Mouse (Mus musculus) A20 (cell line): ENCODE results near the gene Gm49368.

Experiments used
- DNase-seq: peaks from one replicate; pipeline ENCODE4 v3.0.0-alpha.2; 2011; ENCODE audit warnings: low read depth, low spot score

Gm49368 gene

GRCm38 (mm10) chr7:128056917-128057444 lies 5.5 kb upstream of the Gm49368 start:
- DNase-seq: peak; percentile 72

- DNase-seq: peak; percentile 41
Measured at GRCm38 (mm10) chr7:128057860-128058259, 4.6 kb upstream of the Gm49368 start.

- peak; percentile 91 for DNase-seq
Measured at GRCm38 (mm10) chr7:128058576-128058975, 3.9 kb upstream of the Gm49368 start.

GRCm38 (mm10) chr7:128059091-128059490 lies 3.4 kb upstream of the Gm49368 start:
- no peak for DNase-seq

- DNase-seq: no peak
Measured at GRCm38 (mm10) chr7:128063211-128063781, 813 bp downstream of the Gm49368 start.

- no peak for DNase-seq
Measured at GRCm38 (mm10) chr7:128065547-128065946, 3.1 kb downstream of the Gm49368 start.

GRCm38 (mm10) chr7:128067847-128068246 lies 5.4 kb downstream of the Gm49368 start:
- no peak for DNase-seq

GRCm38 (mm10) chr7:128069844-128070243 lies 7.4 kb downstream of the Gm49368 start:
- peak; percentile 62 for DNase-seq

GRCm38 (mm10) chr7:128071816-128072215 lies 9.3 kb downstream of the Gm49368 start:
- DNase-seq: no peak

- peak; percentile 65 for DNase-seq
Measured at GRCm38 (mm10) chr7:128080012-128080411, 17.5 kb downstream of the Gm49368 start.

- peak; percentile 67 for DNase-seq
Measured at GRCm38 (mm10) chr7:128089141-128089540, 26.7 kb downstream of the Gm49368 start.

GRCm38 (mm10) chr7:128098135-128098534 lies 35.7 kb downstream of the Gm49368 start:
- no peak for DNase-seq

GRCm38 (mm10) chr7:128100742-128101357 lies 38.4 kb downstream of the Gm49368 start:
- no peak for DNase-seq

GRCm38 (mm10) chr7:128105246-128105645 lies 42.8 kb downstream of the Gm49368 start:
- no peak for DNase-seq

GRCm38 (mm10) chr7:128107462-128107861 lies 45.0 kb downstream of the Gm49368 start:
- DNase-seq: no peak

GRCm38 (mm10) chr7:128110314-128110713 lies 47.8 kb downstream of the Gm49368 start:
- no peak for DNase-seq

- DNase-seq: no peak
Measured at GRCm38 (mm10) chr7:128112131-128112530, 49.6 kb downstream of the Gm49368 start.

GRCm38 (mm10) chr7:128114371-128115105 lies 52.1 kb downstream of the Gm49368 start:
- DNase-seq: no peak

GRCm38 (mm10) chr7:128115211-128115958 lies 52.9 kb downstream of the Gm49368 start:
- no peak for DNase-seq

- no peak for DNase-seq
Measured at GRCm38 (mm10) chr7:128116396-128116795, 53.9 kb downstream of the Gm49368 start.

- DNase-seq: no peak
Measured at GRCm38 (mm10) chr7:128119726-128120490, 57.4 kb downstream of the Gm49368 start.
